Mouse (Mus musculus) heart, embryonic 15.5 days (tissue): Measurements from ENCODE around the gene Slc25a15. TPM values are rescaled to one million over a fixed set of nuclear protein-coding genes. Genes with fewer than 3 reads are reported as not detected.

ENCODE experiments used
- ATAC-seq: fragments of 200-750 bp; cut with Nextera tagmentation; replicated peaks from 2 replicates; pipeline ENCODE4 v1.8.0; 2017; ENCODE audit warnings: low read depth, moderate TSS enrichment; ENCODE audit not compliant: insufficient number of reproducible peaks, insufficient read depth, low FRiP score
- H3K27ac ChIP-seq: fragments of 300-500 bp; sonication (generic); 2 replicates; pipeline ENCODE4 v1.5.1; 2015; ENCODE audit warnings: mild to moderate bottlenecking, inconsistent platforms
- H3K27me3 ChIP-seq: fragments of 300-500 bp; sonication (generic); 2 replicates; pipeline ENCODE4 v1.6.1; 2015; ENCODE audit warnings: inconsistent platforms
- H3K36me3 ChIP-seq: fragments of 300-500 bp; sonication (generic); 2 replicates; pipeline ENCODE4 v1.6.1; 2015; ENCODE audit warnings: mild to moderate bottlenecking, inconsistent platforms
- H3K4me1 ChIP-seq: fragments of 300-500 bp; sonication (generic); replicated peaks from 2 replicates; pipeline ENCODE4 v1.6.1; 2015; ENCODE audit warnings: inconsistent platforms
- H3K4me2 ChIP-seq: fragments of 300-500 bp; sonication (generic); 2 replicates; pipeline ENCODE4 v1.6.1; 2015; ENCODE audit warnings: inconsistent platforms, mild to moderate bottlenecking, moderate library complexity
- H3K4me3 ChIP-seq: fragments of 300-500 bp; sonication (generic); 2 replicates; pipeline ENCODE4 v1.5.1; 2015; ENCODE audit warnings: mild to moderate bottlenecking, inconsistent platforms
- H3K9ac ChIP-seq: fragments of 300-500 bp; sonication (generic); 2 replicates; pipeline ENCODE4 v1.6.1; 2015; ENCODE audit warnings: mild to moderate bottlenecking, inconsistent platforms
- H3K9me3 ChIP-seq: fragments of 300-500 bp; sonication (generic); replicated peaks from 2 replicates; pipeline ENCODE4 v1.6.1; 2016; ENCODE audit warnings: inconsistent platforms
- WGBS: fragments of 180-500 bp; shearing (Covaris S2); methylation state at CpG from one replicate; pipeline ENCODE4 v1.1.7; 2015; ENCODE audit warnings: mixed read lengths; 5-methylcytosine and 5-hydroxymethylcytosine counted together
- polyA plus RNA-seq: library from polyadenylated mRNA; unstranded; fragments of >200 nt; fragmentation: Nextera tagmentation; extraction: Ambion mirVana; gene quantifications from 2 replicates; pipeline ENCODE4 v1.2.1, GENCODE M21; 2015

Slc25a15 gene
- polyA plus RNA-seq: 9.9 and 11.6 TPM in 2 replicates

- H3K36me3 ChIP-seq: no peaks in the 10 kb centered on the region
- H3K4me3 ChIP-seq: peak within 1 kb of the TSS; percentile 89
- H3K4me1 ChIP-seq: peaks cover 10% of the 10 kb centered on the region
- H3K27me3 ChIP-seq: no peaks in the 10 kb centered on the region
- peak; percentile 94 for ATAC-seq
- H3K4me2 ChIP-seq: peak within 1 kb of the TSS; percentile 88
- H3K9me3 ChIP-seq: no peaks in the 10 kb centered on the region
- WGBS: under 1% methylated on average over 59 of the region's 77 CpGs
- peak within 1 kb of the TSS; percentile 85 for H3K27ac ChIP-seq
- peak within 1 kb of the TSS; percentile 77 for H3K9ac ChIP-seq
Observed at GRCm38 (mm10) chr8:22398142-22398951, at the start of gene Slc25a15. Slc25a15 (minus strand) TSS chr8:22398597.

GRCm38 (mm10) chr8:22411971-22412370 is 13.6 kb upstream of the Slc25a15 start:
- no peaks in the 10 kb centered on the region for H3K9me3 ChIP-seq
- H3K27ac ChIP-seq: no peak overlapping the region
- peaks cover 13% of the 10 kb centered on the region for H3K4me1 ChIP-seq
- no peak for ATAC-seq
- H3K36me3 ChIP-seq: peaks cover 16% of the 10 kb centered on the region
- peak overlapping the region; percentile 93 for H3K9ac ChIP-seq
- H3K4me3 ChIP-seq: peak overlapping the region; percentile 96
- no peaks in the 10 kb centered on the region for H3K27me3 ChIP-seq
- 8% methylated on average over 8 of the region's 8 CpGs for WGBS
- H3K4me2 ChIP-seq: peak overlapping the region; percentile 72

GRCm38 (mm10) chr8:22411282-22411702 is 12.9 kb upstream of the Slc25a15 start, which contains the start of gene Mrps31:
Mrps31 (plus strand) TSS chr8:22411361.
- Histone ChIP-seq H3K9me3 (no peaks in the 10 kb centered on the region), H3K4me3 (peak within 1 kb of the TSS; percentile 96), H3K4me1 (peaks cover 13% of the 10 kb centered on the region), H3K27ac (peak within 1 kb of the TSS; percentile 88), H3K27me3 (no peaks in the 10 kb centered on the region), H3K36me3 (peaks cover 11% of the 10 kb centered on the region), H3K9ac (peak within 1 kb of the TSS; percentile 93), H3K4me2 (peak within 1 kb of the TSS; percentile 72)
- ATAC-seq: peak; percentile 83
- WGBS: under 1% methylated on average over 25 of the region's 25 CpGs

GRCm38 (mm10) chr8:22410688-22411281 is 12.4 kb upstream of the Slc25a15 start:
- Histone ChIP-seq H3K27me3 (no peaks in the 10 kb centered on the region), H3K27ac (peak overlapping the region; percentile 88), H3K9ac (peak overlapping the region; percentile 93), H3K9me3 (no peaks in the 10 kb centered on the region), H3K4me2 (peak overlapping the region; percentile 72), H3K36me3 (peaks cover 6% of the 10 kb centered on the region; the same call in 1 of the 2 replicates), H3K4me1 (peaks cover 13% of the 10 kb centered on the region), H3K4me3 (peak overlapping the region; percentile 96)
- no peak for ATAC-seq
- 15% methylated on average over 16 of the region's 16 CpGs for WGBS

- Histone ChIP-seq H3K4me3 (no peak overlapping the region), H3K9ac (no peak overlapping the region), H3K9me3 (no peaks in the 10 kb centered on the region), H3K4me1 (peaks cover 3% of the 10 kb centered on the region; the same call in 1 of the 2 replicates), H3K4me2 (no peak overlapping the region), H3K36me3 (no peaks in the 10 kb centered on the region), H3K27ac (no peak overlapping the region), H3K27me3 (no peaks in the 10 kb centered on the region)
- ATAC-seq: no peak
- WGBS: 61% methylated on average over 6 of the region's 6 CpGs
Observed at GRCm38 (mm10) chr8:22405733-22406132, 7.3 kb upstream of the Slc25a15 start.

- Histone ChIP-seq H3K4me3 (no peak overlapping the region), H3K27ac (no peak overlapping the region), H3K4me1 (peaks cover 3% of the 10 kb centered on the region), H3K27me3 (no peaks in the 10 kb centered on the region), H3K9me3 (no peaks in the 10 kb centered on the region), H3K9ac (no peak overlapping the region), H3K36me3 (no peaks in the 10 kb centered on the region), H3K4me2 (no peak overlapping the region)
- 82% methylated on average over 2 of the region's 2 CpGs for WGBS
- ATAC-seq: no peak
Observed at GRCm38 (mm10) chr8:22403235-22403634, 4.8 kb upstream of the Slc25a15 start.

GRCm38 (mm10) chr8:22400593-22400992 is 2.2 kb upstream of the Slc25a15 start:
- Histone ChIP-seq H3K9me3 (no peaks in the 10 kb centered on the region), H3K9ac (no peak overlapping the region), H3K27me3 (no peaks in the 10 kb centered on the region), H3K4me1 (peaks cover 10% of the 10 kb centered on the region), H3K4me2 (no peak overlapping the region), H3K4me3 (no peak overlapping the region), H3K27ac (no peak overlapping the region), H3K36me3 (no peaks in the 10 kb centered on the region)
- no peak for ATAC-seq
- 85% methylated on average over 4 of the region's 4 CpGs for WGBS

- no peak for ATAC-seq
- Histone ChIP-seq H3K4me1 (peaks cover 10% of the 10 kb centered on the region), H3K9me3 (no peaks in the 10 kb centered on the region), H3K4me3 (peak overlapping the region; percentile 89), H3K4me2 (peak overlapping the region; percentile 88), H3K27me3 (no peaks in the 10 kb centered on the region), H3K27ac (peak overlapping the region; percentile 85), H3K9ac (peak overlapping the region; percentile 77; the same call in 1 of the 2 replicates), H3K36me3 (no peaks in the 10 kb centered on the region)
- WGBS: 76% methylated on average over 8 of the region's 8 CpGs
Observed at GRCm38 (mm10) chr8:22399285-22399880, 986 bp upstream of the Slc25a15 start.

- Histone ChIP-seq H3K27me3 (no peaks in the 10 kb centered on the region), H3K4me1 (peaks cover 10% of the 10 kb centered on the region), H3K9ac (peak overlapping the region; percentile 77), H3K36me3 (no peaks in the 10 kb centered on the region), H3K27ac (peak overlapping the region; percentile 85), H3K4me2 (peak overlapping the region; percentile 88), H3K4me3 (peak overlapping the region; percentile 89), H3K9me3 (no peaks in the 10 kb centered on the region)
- WGBS: 1% methylated on average over 13 of the region's 13 CpGs
- no peak for ATAC-seq
Observed at GRCm38 (mm10) chr8:22397811-22398141, 621 bp downstream of the Slc25a15 start.

- Histone ChIP-seq H3K36me3 (peaks cover 8% of the 10 kb centered on the region; the same call in 1 of the 2 replicates), H3K4me2 (no peak overlapping the region), H3K9ac (no peak overlapping the region), H3K9me3 (no peaks in the 10 kb centered on the region), H3K4me3 (no peak overlapping the region), H3K4me1 (peaks cover 10% of the 10 kb centered on the region), H3K27me3 (no peaks in the 10 kb centered on the region), H3K27ac (no peak overlapping the region)
- ATAC-seq: no peak
- WGBS: 94% methylated on average over 8 of the region's 8 CpGs
Observed at GRCm38 (mm10) chr8:22395256-22395655, 3.1 kb downstream of the Slc25a15 start.

GRCm38 (mm10) chr8:22394471-22394870 is 3.9 kb downstream of the Slc25a15 start:
- ATAC-seq: no peak
- no peak overlapping the region for H3K4me3 ChIP-seq
- H3K9ac ChIP-seq: no peak overlapping the region
- H3K27ac ChIP-seq: no peak overlapping the region
- WGBS: 68% methylated on average over 4 of the region's 4 CpGs
- no peak overlapping the region for H3K4me2 ChIP-seq
- H3K9me3 ChIP-seq: no peaks in the 10 kb centered on the region
- H3K4me1 ChIP-seq: peaks cover 10% of the 10 kb centered on the region
- no peaks in the 10 kb centered on the region for H3K27me3 ChIP-seq
- peaks cover 11% of the 10 kb centered on the region; the same call in 1 of the 2 replicates for H3K36me3 ChIP-seq
